Mouse (Mus musculus) liver, embryonic 14.5 days (tissue): ENCODE data around the gene Olfr69.
"Not testable (repeated sequence)": the region's sequence is repeated elsewhere in the genome, so short reads cannot be mapped to it uniquely, and the experiment has no call there.

Experiments
- CTCF ChIP-seq: IDR thresholded peaks from 2 replicates; pipeline ENCODE4 v1.5.1; 2016; ENCODE audit warnings: antibody characterized with exemption, low read depth, control low read depth
- EP300 ChIP-seq: IDR thresholded peaks from 2 replicates; pipeline ENCODE4 v1.6.1; 2016; ENCODE audit warnings: antibody characterized with exemption, low read depth

GRCm38 (mm10) chr7:103813152-103813551 is 41.8 kb upstream of the Olfr69 start:
- not testable (repeated sequence) for TF ChIP-seq CTCF, EP300
